Mouse (Mus musculus) cortical plate, adult 2 months (tissue): ENCODE measurements around the gene Spryd4.

Experiments
- CTCF ChIP-seq: fragments of 200-500 bp; IDR thresholded peaks from 2 replicates; pipeline ENCODE4 v1.5.1; 2011; ENCODE audit warnings: mild to moderate bottlenecking, control low read depth, low read length; ENCODE audit not compliant: insufficient read depth; ENCODE audit errors: extremely low read depth
- POLR2A ChIP-seq: fragments of 200-500 bp; IDR thresholded peaks from 2 replicates; pipeline ENCODE4 v1.6.1; 2011; ENCODE audit warnings: mild to moderate bottlenecking, low read length, control low read depth; ENCODE audit not compliant: insufficient read depth; ENCODE audit errors: extremely low read depth

DNA sequence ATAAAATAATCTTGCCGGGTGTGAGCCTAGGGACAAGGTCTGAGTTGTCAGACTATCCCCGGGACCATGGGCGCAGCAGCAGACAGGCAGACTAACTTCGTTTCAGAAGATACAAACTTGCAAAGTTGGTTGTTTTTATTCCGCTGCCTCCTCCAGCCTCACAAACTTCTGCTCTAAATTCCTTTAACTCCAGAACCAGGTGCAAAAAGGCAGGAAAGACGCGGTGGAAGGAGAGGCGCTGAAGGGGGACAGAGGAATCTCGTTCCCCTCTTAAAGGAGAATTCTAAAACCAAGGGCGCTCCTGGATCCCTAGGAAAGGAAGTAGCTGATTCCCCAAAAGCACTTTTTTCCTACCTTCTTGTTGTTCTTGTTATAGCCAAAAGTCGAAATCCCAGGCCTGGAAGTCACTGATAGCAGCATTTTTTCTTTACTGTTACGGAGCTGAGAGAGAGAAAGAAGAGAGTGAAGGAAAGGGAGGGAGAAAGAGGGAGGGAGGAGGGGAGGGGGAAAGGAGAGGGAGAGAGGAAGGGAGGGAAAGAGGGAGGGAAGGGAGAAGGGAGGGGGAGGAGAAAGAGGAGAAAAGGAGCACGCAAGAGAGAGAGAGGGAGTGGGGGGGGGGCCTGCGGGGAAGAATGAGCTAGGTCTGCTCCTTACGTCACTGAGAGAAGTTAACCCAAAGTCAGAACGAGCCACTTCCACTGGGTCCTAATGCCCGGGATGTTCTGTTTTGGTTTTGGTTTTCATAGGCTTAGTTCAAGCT, 35.4 kb downstream of the Spryd4 start:
- TF ChIP-seq POLR2A, result no peak
- TF ChIP-seq CTCF, result no peak
